Mouse (Mus musculus) small intestine, adult 2 months (tissue): Measurements from ENCODE around the gene Dennd2d.

Experiments
- CTCF ChIP-seq: fragments of 200-500 bp; IDR thresholded peaks from 2 replicates; pipeline ENCODE4 v1.5.1; 2012; ENCODE audit warnings: low read depth, mild to moderate bottlenecking, control low read depth, inconsistent platforms, low read length, moderate library complexity, mixed read lengths; ENCODE audit not compliant: insufficient replicate concordance, insufficient read length; ENCODE audit errors: extremely low read depth
- POLR2A ChIP-seq: fragments of 200-500 bp; IDR thresholded peaks from 2 replicates; pipeline ENCODE4 v1.6.1; 2012; ENCODE audit warnings: low read depth, mild to moderate bottlenecking, control low read depth, inconsistent platforms, low read length, moderate library complexity

GRCm38 (mm10) chr3:106493882-106494281, 11.7 kb downstream of the Dennd2d start:
- TF ChIP-seq POLR2A (no peak), CTCF (no peak)
